Mouse (Mus musculus): Measurements from ENCODE around the gene Zfp553.

GRCm38 (mm10) chr7:127184720-127185119 is 48.1 kb upstream of the Zfp553 start:
- TF ChIP-seq POLR2A (IDR thresholded peaks at IDR 0.05; ENCODE audit: borderline replicate concordance, extremely low read depth, low read depth, low read length) (no peak), CTCF (IDR thresholded peaks at IDR 0.05; ENCODE audit: insufficient read depth, low read length) (no peak)

All from lung, adult 2 months (tissue).